Mouse (Mus musculus): Measurements from ENCODE around the gene Resp18. TPM values are rescaled to one million over a fixed set of nuclear protein-coding genes. Genes with fewer than 3 reads are reported as not detected.

The Resp18 gene
- total RNA-seq, 2 experiments from 2014 or later, result not detected

- peak; percentile 60 for DNase-seq
These were observed 723 bp downstream of the Resp18 start for GRCm38 (mm10) chr1:75277195-75278188.

- DNase-seq, result no peak
These were observed 13.9 kb downstream of the Resp18 start, which contains the start of gene Ptprn for GRCm38 (mm10) chr1:75264091-75264880. Gene Ptprn, minus strand, starts transcription at chr1:75264502.

- DNase-seq, result peak; percentile 83
These were observed 15.0 kb downstream of the Resp18 start for GRCm38 (mm10) chr1:75262969-75263951.

- DNase-seq, result no peak
These were observed 16.9 kb downstream of the Resp18 start for GRCm38 (mm10) chr1:75261278-75261677.

- no peak for DNase-seq
These were observed 22.6 kb downstream of the Resp18 start for GRCm38 (mm10) chr1:75255516-75256046.

GRCm38 (mm10) chr1:75254625-75255013, 23.6 kb downstream of the Resp18 start:
- no peak for DNase-seq

- peak; percentile 88 for DNase-seq
These were observed 24.2 kb downstream of the Resp18 start for GRCm38 (mm10) chr1:75253849-75254624.

- DNase-seq, result no peak
These were observed 25.2 kb downstream of the Resp18 start for GRCm38 (mm10) chr1:75253029-75253428.

- DNase-seq, result no peak
These were observed 25.9 kb downstream of the Resp18 start for GRCm38 (mm10) chr1:75252308-75252707.

- DNase-seq, result peak; percentile 77
These were observed 26.9 kb downstream of the Resp18 start for GRCm38 (mm10) chr1:75251112-75251970.

- DNase-seq, result no peak
These were observed 27.7 kb downstream of the Resp18 start for GRCm38 (mm10) chr1:75250498-75250897.

- DNase-seq, result peak; percentile 38
These were observed 30.0 kb downstream of the Resp18 start for GRCm38 (mm10) chr1:75248041-75248772.

GRCm38 (mm10) chr1:75247071-75247930, 30.9 kb downstream of the Resp18 start:
- DNase-seq, result no peak

- peak; percentile 31 for DNase-seq
These were observed 33.4 kb downstream of the Resp18 start for GRCm38 (mm10) chr1:75244836-75245235.

GRCm38 (mm10) chr1:75244175-75244826, 33.9 kb downstream of the Resp18 start:
- no peak for DNase-seq

- no peak for DNase-seq
These were observed 34.8 kb downstream of the Resp18 start for GRCm38 (mm10) chr1:75243411-75243810.

- no peak for DNase-seq
These were observed 38.6 kb downstream of the Resp18 start for GRCm38 (mm10) chr1:75239591-75239990.

Data from gastrocnemius, postnatal 10 days (tissue).